Mouse (Mus musculus) hindbrain, embryonic 12.5 days (tissue): ENCODE measurements around the gene Zglp1. TPM values are rescaled to one million over a fixed set of nuclear protein-coding genes. Genes with fewer than 3 reads are reported as not detected.

Experiments used
- ATAC-seq: fragments of 200-750 bp; cut with Nextera tagmentation; 2 replicates; pipeline ENCODE4 v1.8.0; 2017; ENCODE audit warnings: moderate TSS enrichment; ENCODE audit not compliant: low FRiP score
- H3K27ac ChIP-seq: fragments of 300-500 bp; sonication (generic); 2 replicates; pipeline ENCODE4 v1.5.1; 2016; ENCODE audit warnings: mild to moderate bottlenecking
- H3K27me3 ChIP-seq: fragments of 300-500 bp; sonication (generic); 2 replicates; pipeline ENCODE4 v1.6.1; 2016; ENCODE audit warnings: mild to moderate bottlenecking
- H3K36me3 ChIP-seq: fragments of 300-500 bp; sonication (generic); 2 replicates; pipeline ENCODE4 v1.6.1; 2016; ENCODE audit warnings: mild to moderate bottlenecking
- H3K4me1 ChIP-seq: fragments of 300-500 bp; sonication (generic); 2 replicates; pipeline ENCODE4 v1.6.1; 2016
- H3K4me2 ChIP-seq: fragments of 300-500 bp; sonication (generic); replicated peaks from 2 replicates; pipeline ENCODE4 v1.6.1; 2016; ENCODE audit warnings: mild to moderate bottlenecking
- H3K4me3 ChIP-seq: fragments of 300-500 bp; sonication (generic); 2 replicates; pipeline ENCODE4 v1.5.1; 2016; ENCODE audit warnings: mild to moderate bottlenecking
- H3K9ac ChIP-seq: fragments of 300-500 bp; sonication (generic); 2 replicates; pipeline ENCODE4 v1.6.1; 2016; ENCODE audit warnings: mild to moderate bottlenecking, moderate library complexity
- H3K9me3 ChIP-seq: fragments of 300-500 bp; sonication (generic); replicated peaks from 2 replicates; pipeline ENCODE4 v1.6.1; 2016; ENCODE audit warnings: mild to moderate bottlenecking
- WGBS: fragments of 180-500 bp; shearing (Covaris S2); methylation state at CpG from one replicate; pipeline ENCODE4 v1.1.7; 2016; 5-methylcytosine and 5-hydroxymethylcytosine counted together
- microRNA counts: library from miRNA; unstranded; fragments of <30 nt; microRNA quantifications from one replicate; lab custom pipeline; 2017
- microRNA-seq: library from miRNA; unstranded; fragments of <30 nt; microRNA quantifications from one replicate; pipeline ENCODE4, GENCODE M21; 2017
- polyA plus RNA-seq: library from polyadenylated mRNA; unstranded; fragments of >200 nt; fragmentation: Nextera tagmentation; extraction: Ambion mirVana; gene quantifications from 2 replicates; pipeline ENCODE4 v1.2.1, GENCODE M21; 2016

Zglp1 gene
- polyA plus RNA-seq, 1 experiment from 2014 or later = not detected

DNA sequence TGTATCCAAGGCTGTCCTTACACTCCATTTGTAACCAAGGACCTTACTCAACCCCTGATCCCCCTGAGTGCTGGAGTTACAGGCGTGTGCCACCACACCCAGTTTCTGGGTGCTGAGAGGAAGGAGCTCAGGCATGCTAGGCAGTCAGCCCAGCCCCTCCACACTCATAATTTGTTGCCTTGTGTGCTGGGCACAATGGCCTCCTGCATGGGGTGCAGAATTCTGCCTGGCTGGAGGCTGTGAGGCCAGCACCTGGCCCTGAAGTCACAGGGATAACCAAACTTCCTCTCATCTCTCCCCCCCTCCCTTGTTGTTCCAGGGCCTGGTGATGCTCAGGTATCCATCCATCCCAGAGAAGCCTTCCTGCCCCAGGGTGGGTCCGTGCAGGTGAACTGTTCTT lies 48.3 kb downstream of the Zglp1 start:
- Histone ChIP-seq H3K9ac (no peak overlapping the region), H3K36me3 (no peaks in the 10 kb centered on the region), H3K4me3 (no peak overlapping the region), H3K4me2 (no peak overlapping the region), H3K4me1 (peaks cover 4% of the 10 kb centered on the region; the same call in 1 of the 2 replicates), H3K9me3 (no peaks in the 10 kb centered on the region; the same call in 1 of the 2 replicates), H3K27me3 (peaks cover 63% of the 10 kb centered on the region), H3K27ac (no peak overlapping the region)
- no peak for ATAC-seq
- WGBS = 77% methylated on average over 2 of the region's 2 CpGs

DNA sequence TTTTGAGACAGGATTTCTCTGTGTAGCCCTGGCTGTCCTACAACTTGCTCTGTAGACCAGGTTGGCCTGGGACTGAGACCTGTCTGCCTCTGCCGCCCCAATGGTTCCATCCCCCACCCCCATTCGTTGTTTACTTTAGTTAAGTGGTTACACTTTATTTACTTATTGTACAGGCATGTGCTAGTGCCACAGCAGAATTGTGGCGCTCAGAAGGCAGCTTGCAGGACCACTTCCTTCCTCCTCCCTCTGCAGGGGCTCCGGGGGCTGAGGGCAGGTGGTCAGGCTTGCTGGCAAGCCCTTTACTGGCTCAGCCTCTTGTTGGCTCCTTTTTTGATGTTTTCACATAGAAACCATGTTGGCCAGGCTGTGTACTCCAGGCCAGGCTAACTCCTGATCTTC lies 49.7 kb downstream of the Zglp1 start:
- no peak for ATAC-seq
- H3K27me3 ChIP-seq = peaks cover 73% of the 10 kb centered on the region
- peaks cover 4% of the 10 kb centered on the region; the same call in 1 of the 2 replicates for H3K4me1 ChIP-seq
- H3K4me3 ChIP-seq = no peak overlapping the region
- no peaks in the 10 kb centered on the region; the same call in 1 of the 2 replicates for H3K9me3 ChIP-seq
- 0 out of 2 replicates have a peak overlapping the region, but pooled peaks have one; percentile 3 for H3K4me2 ChIP-seq
- H3K9ac ChIP-seq = no peak overlapping the region
- H3K27ac ChIP-seq = no peak overlapping the region
- WGBS = 48% methylated on average over 4 of the region's 4 CpGs
- H3K36me3 ChIP-seq = no peaks in the 10 kb centered on the region

DNA sequence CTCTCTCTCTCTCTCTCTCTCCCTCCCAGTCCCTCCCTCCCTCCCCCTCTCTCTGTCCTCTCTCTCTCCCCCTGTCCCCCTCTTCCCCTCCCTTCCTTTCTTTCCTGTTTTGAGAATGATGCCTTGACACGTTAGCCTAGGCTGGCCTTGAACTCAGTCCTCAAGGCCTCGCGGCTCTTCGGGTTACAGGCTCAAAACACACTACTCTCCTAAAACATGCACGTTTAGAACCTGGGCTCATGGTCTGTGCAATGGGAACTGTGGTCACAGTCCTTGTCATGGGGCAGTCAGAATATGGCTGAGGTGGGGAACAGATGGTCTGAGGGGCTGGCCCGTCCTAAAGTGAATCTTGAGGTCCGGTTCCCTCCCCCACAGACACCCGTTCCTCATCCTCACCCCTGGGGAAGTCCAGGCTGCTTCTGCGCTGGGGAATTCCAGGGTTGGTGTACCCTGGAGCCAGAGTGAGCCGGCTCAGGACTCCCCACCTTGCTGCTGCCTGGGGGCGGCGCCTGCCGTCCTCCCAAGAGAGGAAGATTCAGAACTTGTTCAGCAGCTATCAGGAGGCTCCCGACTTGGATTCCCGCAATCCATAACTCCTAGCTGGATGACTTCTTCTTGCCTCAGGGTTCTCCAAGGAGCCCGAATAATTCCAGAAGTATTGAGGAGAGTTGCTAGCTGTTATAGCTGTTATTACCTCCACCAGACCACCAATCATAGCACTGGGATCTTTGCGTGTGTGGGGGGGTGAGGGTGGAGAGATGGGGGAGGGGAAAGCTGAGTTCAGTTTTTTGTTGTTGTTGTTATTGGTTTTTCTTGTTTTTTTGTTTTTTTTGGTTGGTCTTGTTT lies 50.3 kb downstream of the Zglp1 start:
- WGBS = 4% methylated on average over 17 of the region's 17 CpGs
- no peak overlapping the region for H3K27ac ChIP-seq
- no peaks in the 10 kb centered on the region for H3K36me3 ChIP-seq
- no peak overlapping the region for H3K9ac ChIP-seq
- 0 out of 2 replicates have a peak overlapping the region, but pooled peaks have one; percentile 21 for H3K4me3 ChIP-seq
- peaks cover 4% of the 10 kb centered on the region; the same call in 1 of the 2 replicates for H3K4me1 ChIP-seq
- H3K4me2 ChIP-seq = peak overlapping the region; percentile 44; the same call in 1 of the 2 replicates
- peaks cover 74% of the 10 kb centered on the region for H3K27me3 ChIP-seq
- ATAC-seq = no peak
- no peaks in the 10 kb centered on the region; the same call in 1 of the 2 replicates for H3K9me3 ChIP-seq

DNA sequence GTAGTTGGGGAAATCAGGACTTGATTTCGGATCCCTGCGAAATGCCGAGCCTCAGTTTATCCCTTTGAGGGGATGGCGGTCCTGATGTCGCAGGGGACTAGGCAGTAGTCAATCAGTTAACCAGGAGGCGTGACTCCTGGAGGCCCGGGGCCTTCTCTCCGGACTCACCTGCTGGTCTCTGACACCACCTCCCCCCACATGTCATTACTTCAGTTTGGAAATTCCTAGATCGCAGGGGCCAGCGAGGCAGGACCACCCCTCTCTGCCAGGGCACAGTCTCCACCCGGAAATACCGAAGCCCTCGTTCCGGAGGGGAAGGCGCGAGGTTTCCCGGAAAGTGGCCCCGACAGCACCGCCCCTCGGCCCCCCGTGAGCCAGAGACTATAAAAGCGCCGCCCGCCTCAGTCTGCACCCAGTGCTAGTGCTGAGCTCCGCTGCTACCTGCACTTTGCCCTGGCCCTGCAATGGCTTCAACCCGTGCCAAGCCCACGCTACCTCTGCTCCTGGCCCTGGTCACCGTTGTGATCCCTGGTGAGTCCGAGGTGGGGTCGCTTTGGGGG lies 51.2 kb downstream of the Zglp1 start, which contains the start of gene Icam1:
Gene Icam1 (plus strand): TSS at position 415 of the 560 bp plus-strand sequence.
- H3K9me3 ChIP-seq = no peaks in the 10 kb centered on the region; the same call in 1 of the 2 replicates
- peak within 1 kb of the TSS; percentile 38; the same call in 1 of the 2 replicates for H3K9ac ChIP-seq
- WGBS = under 1% methylated on average over 30 of the region's 30 CpGs
- H3K4me3 ChIP-seq = peak within 1 kb of the TSS; percentile 21
- H3K27me3 ChIP-seq = peaks cover 73% of the 10 kb centered on the region
- H3K4me1 ChIP-seq = peaks cover 4% of the 10 kb centered on the region; the same call in 1 of the 2 replicates
- H3K36me3 ChIP-seq = no peaks in the 10 kb centered on the region
- ATAC-seq = no peak
- peak within 1 kb of the TSS; percentile 44 for H3K4me2 ChIP-seq
- H3K27ac ChIP-seq = no peak within 1 kb of the TSS

DNA sequence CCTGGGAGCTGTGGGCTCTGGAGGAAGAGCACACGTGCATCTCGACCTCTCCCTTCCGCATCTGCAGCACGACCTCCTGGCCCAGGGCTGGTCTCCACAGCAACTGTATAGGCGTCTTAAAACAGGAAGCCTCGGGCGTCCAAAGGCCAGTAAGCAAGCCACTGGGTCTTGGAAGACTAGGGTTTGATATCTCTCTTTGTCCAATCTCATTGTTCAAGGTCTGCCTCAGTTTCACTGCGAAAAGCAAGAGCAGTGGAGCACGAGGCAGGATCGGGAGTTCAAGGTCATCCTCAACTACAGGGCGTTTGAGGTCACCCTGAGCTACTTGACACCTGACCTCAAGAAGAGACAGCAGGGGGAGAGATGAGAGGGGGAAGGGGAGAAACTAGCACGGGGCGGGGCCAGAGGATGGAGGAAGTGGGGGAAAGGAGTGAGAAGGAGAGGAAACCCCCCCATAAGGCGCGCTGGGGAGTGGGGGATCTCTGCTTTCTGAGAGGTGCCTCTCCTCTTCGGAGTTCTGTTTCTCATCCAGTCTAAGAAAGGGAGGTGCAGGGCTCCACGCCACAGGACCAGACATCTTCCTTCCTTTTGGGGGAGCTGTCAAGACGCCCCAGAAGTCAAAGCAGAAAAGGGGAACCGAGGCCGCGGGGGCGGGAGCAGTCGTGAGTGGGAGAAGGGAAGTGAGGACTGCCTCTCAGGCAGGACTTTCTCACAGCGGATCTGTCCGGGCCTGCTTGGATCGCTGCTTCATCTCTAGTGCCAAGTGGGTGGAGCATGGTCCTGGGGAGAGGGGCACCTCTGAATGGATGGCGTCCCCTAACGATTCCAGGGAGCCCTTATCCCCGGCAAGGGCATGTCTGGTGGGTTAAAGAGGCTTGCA lies 52.0 kb downstream of the Zglp1 start:
- no peaks in the 10 kb centered on the region; the same call in 1 of the 2 replicates for H3K9me3 ChIP-seq
- peak overlapping the region; percentile 44 for H3K4me2 ChIP-seq
- H3K36me3 ChIP-seq = no peaks in the 10 kb centered on the region
- H3K27ac ChIP-seq = no peak overlapping the region
- H3K9ac ChIP-seq = no peak overlapping the region
- no peak for ATAC-seq
- H3K4me3 ChIP-seq = peak overlapping the region; percentile 21
- peaks cover 4% of the 10 kb centered on the region; the same call in 1 of the 2 replicates for H3K4me1 ChIP-seq
- H3K27me3 ChIP-seq = peaks cover 69% of the 10 kb centered on the region
- WGBS = 2% methylated on average over 29 of the region's 29 CpGs

MicroRNAs within 50 kb of the gene (microRNA counts, 519-probe panel; counts per million panel counts)
- 4,063 counts per million, percentile 82 among the panel's probes with 10 or more counts for microRNA mmu-miR-1900 (lab: Ali Mortazavi, UCI)

Small RNA genes within 50 kb of the gene (microRNA-seq; reads per million reads assigned to microRNA genes)
- gene Mir1900 (not detected), gene Mir7082 (1.1 reads per million)

Other genes with a start within 250 kb of the Zglp1 start
- gene Rdh8, start 248.6 kb downstream of the Zglp1 start, polyA plus RNA-seq = not detected in 2 replicates
- 2.0 and 2.4 TPM in 2 replicates for gene A230050P20Rik, start 198.5 kb downstream of the Zglp1 start, polyA plus RNA-seq
- 4.8 and 5.5 TPM in 2 replicates for gene Angptl6, start 187.4 kb downstream of the Zglp1 start, polyA plus RNA-seq
- gene Ppan, start 178.9 kb downstream of the Zglp1 start, polyA plus RNA-seq = 55.1 and 59.5 TPM in 2 replicates
- gene Eif3g, start 168.5 kb downstream of the Zglp1 start, polyA plus RNA-seq = 282 and 283 TPM in 2 replicates
- gene Dnmt1, start 107.2 kb downstream of the Zglp1 start, polyA plus RNA-seq = 95.2 and 102 TPM in 2 replicates
- 22.1 and 26.5 TPM in 2 replicates for gene S1pr2, start 90.3 kb downstream of the Zglp1 start, polyA plus RNA-seq
- gene Mrpl4, start 64.4 kb downstream of the Zglp1 start, polyA plus RNA-seq = 103 and 106 TPM in 2 replicates
- gene Icam1, start 51.1 kb downstream of the Zglp1 start, polyA plus RNA-seq = 5.2 and 5.5 TPM in 2 replicates
- gene Icam4, start 37.7 kb downstream of the Zglp1 start, polyA plus RNA-seq = 1.7 and 2.1 TPM in 2 replicates
- gene Icam5, start 35.0 kb downstream of the Zglp1 start, polyA plus RNA-seq = 0.13 and 0.23 TPM in 2 replicates
- gene Gm49373, start 6.0 kb upstream of the Zglp1 start, polyA plus RNA-seq = 1.3 TPM in 2 replicates
- gene Fdx1l, start 6.5 kb upstream of the Zglp1 start, polyA plus RNA-seq = 46.4 and 48.4 TPM in 2 replicates
- gene Gm38431, start 24.9 kb upstream of the Zglp1 start, polyA plus RNA-seq = 1.6 and 2.5 TPM in 2 replicates
- 58.8 and 66.9 TPM in 2 replicates for gene Raver1, start 24.9 kb upstream of the Zglp1 start, polyA plus RNA-seq
- 16.3 and 18.1 TPM in 2 replicates for gene Tyk2, start 64.2 kb upstream of the Zglp1 start, polyA plus RNA-seq
- 271 and 274 TPM in 2 replicates for gene Cdc37, start 82.9 kb upstream of the Zglp1 start, polyA plus RNA-seq
- gene Pde4a, start 98.6 kb upstream of the Zglp1 start, polyA plus RNA-seq = 11.4 and 11.7 TPM in 2 replicates
- 54.8 and 55.6 TPM in 2 replicates for gene Keap1, start 172.3 kb upstream of the Zglp1 start, polyA plus RNA-seq
- gene S1pr5, start 181.3 kb upstream of the Zglp1 start, polyA plus RNA-seq = 1.5 and 1.9 TPM in 2 replicates
- gene Atg4d, start 198.2 kb upstream of the Zglp1 start, polyA plus RNA-seq = 43.4 and 46.8 TPM in 2 replicates
- 18.1 and 23.6 TPM in 2 replicates for gene Kri1, start 220.9 kb upstream of the Zglp1 start, polyA plus RNA-seq
- gene Cdkn2d, start 224.3 kb upstream of the Zglp1 start, polyA plus RNA-seq = 72.0 and 72.7 TPM in 2 replicates
- gene Ap1m2, start 245.2 kb upstream of the Zglp1 start, polyA plus RNA-seq = 3.2 and 7.6 TPM in 2 replicates